Mouse (Mus musculus) cerebellum, adult 11-12 months (tissue): ENCODE results near the gene Notch3.
A peak's percentile ranks its signal among the peaks of the same experiment; 100 is the strongest.
"Not testable (repeated sequence)": the region's sequence is repeated elsewhere in the genome, so short reads cannot be mapped to it uniquely, and the experiment has no call there.

Source experiments
- DNase-seq: peaks from one replicate; pipeline ENCODE4 v3.0.0; 2022

Notch3 gene

GRCm38 (mm10) chr17:32117287-32117871, 49.3 kb downstream of the Notch3 start:
- peak; percentile 11 for DNase-seq

DNA sequence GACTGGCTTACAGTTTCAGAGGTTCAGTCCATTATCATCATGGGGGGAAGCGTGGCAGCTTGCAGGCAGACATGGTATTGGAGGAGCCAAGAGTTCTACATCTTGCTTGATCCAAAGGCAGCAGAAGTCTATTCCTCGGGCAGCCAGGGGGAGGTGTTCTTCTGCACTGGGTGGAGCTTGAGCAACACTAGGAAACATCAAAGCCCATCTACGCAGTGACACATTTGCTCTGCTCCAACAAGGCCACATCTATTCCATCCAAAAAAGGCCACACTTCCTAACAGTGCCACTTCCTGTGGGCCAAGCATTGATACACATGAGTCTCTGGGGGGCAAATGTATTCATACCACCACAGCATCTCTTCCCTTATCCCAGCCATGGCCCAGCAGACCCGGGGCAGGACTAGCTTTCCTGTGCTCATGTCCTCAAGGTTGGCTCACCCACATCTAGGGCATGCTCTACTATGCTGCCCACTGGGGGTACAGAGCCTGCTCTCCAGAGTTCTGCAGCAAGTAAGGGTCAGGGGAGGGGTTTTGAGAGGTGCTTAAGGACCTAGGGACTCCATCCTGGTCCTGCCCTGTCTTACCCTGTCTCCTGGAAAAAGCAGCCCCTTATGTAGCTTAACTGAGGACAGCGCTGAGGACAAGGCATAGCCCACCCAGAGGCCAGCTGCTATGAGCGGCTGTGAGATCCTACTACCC, 49.9 kb downstream of the Notch3 start:
- no peak for DNase-seq

DNA sequence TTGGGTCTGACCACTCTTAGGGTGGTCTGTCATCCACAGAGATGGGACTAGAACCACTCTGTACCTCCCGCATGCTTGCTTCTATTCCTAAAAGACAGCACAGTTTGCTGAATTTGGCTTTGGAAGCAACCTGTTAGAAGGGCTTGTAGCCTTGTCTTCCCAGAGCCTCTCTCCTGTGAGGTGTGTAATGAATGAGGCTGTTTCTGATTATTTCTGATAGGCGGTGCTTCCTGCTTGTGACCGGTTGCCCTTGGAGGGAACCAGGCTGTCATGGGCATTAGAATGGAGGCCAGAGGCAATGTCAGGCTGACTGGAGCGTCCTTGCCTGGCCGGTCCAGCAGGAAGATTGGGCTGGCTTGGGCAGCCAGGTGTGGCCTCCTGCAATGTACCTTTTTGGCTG, 52.2 kb downstream of the Notch3 start:
- peak; percentile 12 for DNase-seq

GRCm38 (mm10) chr17:32113523-32114421, 52.9 kb downstream of the Notch3 start:
- peak; percentile 75 for DNase-seq

DNA sequence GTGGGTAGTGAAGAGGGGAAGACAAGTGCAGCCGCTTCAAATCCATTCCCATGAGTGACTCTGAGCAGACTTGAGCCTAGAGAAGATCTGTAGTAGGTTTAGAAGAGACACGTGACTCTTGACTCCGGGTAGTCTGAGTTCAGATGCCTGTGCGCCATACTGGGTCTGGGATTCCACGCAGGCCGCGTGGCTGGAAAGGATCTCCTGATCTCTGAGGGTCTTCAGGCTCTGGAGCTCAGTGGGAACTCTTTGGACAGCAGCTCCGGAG, 53.5 kb downstream of the Notch3 start:
- DNase-seq = no peak

DNA sequence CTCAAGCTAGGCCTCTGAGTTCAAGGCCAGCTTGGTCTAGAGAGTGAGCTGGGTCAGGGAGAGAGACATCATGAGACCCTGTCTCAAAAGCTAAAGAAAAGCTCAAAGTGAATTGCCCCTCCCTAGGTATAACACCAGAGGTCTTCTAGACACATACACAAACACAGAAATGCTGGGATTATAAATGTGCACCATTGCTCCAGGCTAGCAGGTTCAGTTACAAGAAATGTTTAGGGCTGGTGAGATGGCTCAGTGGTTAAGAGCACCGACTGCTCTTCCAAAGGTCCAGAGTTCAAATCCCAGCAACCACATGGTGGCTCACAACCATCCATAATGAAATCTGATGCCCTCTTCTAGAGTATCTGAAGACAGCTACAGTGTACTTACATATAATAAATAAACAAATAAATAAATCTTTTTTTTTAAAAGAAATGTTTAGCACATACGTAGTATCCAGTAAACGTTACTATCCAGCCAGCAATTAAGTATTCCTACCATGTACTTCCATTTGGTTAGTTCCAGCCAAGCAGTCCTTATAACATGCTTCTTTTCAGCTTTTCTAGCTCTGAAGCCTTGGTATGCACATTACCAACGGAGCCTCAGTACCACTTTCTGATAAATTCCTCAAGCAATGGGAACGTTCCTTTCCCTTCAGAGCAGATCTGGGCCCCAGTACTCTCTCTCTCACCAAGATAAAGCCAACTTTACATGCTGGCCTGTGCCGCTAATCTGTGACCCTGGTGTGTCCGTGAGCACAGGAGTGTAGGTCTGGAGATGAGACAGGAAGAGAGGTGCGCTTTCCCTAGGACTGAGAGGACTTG, 54.0 kb downstream of the Notch3 start:
- DNase-seq = no peak

DNA sequence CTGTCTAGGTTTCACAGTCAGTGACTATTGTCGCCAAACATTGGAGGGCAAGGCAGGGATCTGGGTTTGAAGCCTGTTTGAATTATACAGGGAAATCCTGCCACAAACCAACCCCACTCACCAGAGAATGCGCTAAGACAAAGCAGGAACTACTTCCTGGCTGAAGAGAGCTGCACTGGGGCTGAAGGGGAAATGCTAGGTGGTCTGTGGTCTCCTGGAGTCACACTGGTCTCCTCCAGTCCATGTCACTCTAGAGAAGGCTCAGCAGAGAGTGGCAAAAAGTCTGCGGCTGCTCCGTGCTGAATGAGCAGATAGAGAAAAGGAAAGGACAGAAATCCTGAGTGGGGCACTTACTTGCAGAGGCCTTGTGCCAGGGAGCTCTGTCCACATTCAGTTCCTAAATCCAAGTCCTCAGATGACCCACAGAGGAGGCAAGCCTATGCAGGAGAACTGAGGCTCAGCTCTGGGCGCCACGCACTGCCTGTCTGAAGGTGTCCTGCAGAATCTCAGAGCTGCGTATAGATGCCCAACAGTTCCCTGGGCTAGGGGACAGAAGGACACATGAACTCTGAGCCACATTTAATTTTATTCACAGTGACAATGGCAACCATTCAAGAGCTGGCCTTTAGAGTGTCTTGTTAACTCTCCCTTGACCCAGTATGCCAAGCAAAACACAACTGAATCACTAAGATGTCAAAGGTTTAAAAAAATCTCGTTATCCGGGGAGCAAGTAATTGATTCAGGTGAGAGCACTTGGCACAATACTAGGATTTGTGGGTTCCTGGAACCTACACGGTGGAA, 55.5 kb downstream of the Notch3 start:
- DNase-seq = no peak

DNA sequence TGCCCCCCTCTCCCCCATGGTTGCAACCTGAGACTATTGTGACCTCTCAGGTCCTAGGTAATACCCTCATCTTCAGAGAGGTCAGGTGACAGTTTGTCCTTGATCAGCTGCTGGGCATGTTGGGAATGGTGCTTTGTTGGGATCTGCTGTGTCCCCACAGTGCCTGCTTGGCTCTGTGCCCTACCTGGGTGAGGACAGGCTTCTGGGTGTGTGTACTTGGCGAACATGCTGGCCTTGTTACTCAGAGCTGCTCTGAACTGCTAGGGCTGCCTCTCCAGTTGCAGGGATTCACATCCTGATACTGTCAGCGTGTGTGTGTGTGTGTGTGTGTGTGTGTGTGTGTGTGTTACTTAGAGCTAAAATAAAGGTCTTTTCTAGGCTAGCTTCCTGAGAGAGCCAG, 56.2 kb downstream of the Notch3 start:
- DNase-seq = no peak

GRCm38 (mm10) chr17:32109201-32109940, 57.3 kb downstream of the Notch3 start:
- no peak for DNase-seq

DNA sequence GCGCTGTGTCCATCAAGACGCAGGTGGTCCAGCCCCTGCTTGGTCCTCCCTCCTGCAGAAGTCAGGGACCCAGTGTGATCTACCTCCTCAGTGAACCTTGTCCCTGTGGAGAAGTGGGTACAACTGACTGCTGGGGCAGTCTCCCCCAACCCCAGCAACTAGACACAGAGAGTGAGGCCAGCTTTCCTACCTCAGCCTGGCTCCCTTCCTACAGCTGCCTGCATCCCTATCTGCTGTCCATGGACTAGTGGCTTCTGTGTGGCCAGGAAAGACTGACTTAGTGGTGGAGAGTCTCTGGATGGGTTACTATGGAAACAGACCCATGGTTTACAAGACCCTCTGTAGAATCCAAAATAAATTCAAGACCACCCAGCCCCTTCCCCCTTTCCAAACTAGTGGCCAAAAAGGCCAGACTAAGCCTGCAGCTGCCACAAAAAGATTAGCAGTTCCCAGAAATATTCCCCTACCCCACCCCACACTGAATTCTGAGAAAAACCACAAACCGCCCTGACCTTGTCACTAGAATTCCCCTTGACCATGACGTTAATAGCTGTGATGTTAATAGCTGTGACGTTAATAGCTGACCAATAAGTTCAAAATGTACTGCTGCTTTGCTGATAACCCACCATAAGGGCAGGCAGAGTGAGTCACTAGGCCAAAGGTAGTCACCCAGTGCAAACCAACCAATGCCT, 58.2 kb downstream of the Notch3 start:
- DNase-seq = not testable (repeated sequence)

DNA sequence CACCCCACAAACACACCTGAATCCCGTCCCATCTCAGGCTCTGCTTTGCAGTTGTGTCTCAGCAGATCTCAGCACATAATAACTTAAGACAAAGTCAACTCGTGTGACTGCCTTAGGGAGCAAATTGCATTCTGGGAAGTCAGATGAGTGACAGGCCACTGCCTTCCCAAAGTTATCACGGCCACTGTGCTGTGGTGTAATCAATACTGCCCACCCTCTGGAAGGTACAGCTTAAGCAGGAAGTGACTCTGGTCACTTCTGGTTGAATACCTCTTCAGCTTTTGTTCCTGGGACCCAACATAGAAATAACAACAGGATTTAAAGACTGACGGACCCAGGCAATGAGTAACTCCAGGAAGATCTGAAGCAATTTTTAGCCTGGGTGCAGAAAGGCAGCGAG, 58.8 kb downstream of the Notch3 start:
- no peak for DNase-seq

DNA sequence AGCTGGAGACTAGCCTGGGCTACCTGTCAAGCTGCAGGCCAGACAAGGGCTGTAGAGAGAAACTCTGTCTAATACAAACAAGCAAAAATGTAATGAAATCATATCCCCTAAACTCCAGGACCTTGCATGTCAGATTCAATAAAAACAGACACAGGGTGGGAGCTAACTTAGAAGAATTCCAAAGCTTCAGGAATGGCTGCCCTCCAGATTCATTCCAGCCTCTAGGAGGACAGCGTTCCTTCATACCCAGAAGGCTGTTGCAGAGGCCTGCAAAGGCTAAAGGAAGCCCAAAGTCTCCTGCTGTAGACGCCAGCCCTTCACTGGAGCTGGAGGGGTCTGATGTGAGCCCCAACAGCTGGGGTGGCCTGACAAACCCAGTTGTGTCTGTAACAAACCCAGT, 60.3 kb downstream of the Notch3 start:
- DNase-seq = no peak

DNA sequence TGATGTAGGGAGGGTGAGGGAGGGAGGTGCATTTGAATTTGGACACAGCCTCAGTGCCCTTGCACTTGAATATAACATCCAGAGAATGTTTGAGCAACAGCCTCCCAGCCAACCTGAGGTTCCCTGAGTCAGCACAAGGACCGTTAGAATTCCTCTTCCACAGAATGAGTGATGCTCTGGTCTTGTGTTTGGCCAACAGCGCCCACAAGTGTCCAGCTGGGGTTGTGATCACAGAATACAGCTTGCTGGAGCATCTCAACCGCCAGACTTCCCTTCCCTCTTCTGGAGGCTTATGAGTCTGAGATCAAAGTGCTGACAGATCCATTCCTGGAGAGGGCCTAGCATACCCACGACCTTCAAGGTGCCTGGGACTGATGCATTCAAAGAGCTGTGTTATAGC, 63.6 kb downstream of the Notch3 start:
- DNase-seq = no peak

GRCm38 (mm10) chr17:32099943-32100586, 66.6 kb downstream of the Notch3 start:
- peak; percentile 58 for DNase-seq

- DNase-seq = no peak
Observed at GRCm38 (mm10) chr17:32099574-32099942, 67.1 kb downstream of the Notch3 start.

DNA sequence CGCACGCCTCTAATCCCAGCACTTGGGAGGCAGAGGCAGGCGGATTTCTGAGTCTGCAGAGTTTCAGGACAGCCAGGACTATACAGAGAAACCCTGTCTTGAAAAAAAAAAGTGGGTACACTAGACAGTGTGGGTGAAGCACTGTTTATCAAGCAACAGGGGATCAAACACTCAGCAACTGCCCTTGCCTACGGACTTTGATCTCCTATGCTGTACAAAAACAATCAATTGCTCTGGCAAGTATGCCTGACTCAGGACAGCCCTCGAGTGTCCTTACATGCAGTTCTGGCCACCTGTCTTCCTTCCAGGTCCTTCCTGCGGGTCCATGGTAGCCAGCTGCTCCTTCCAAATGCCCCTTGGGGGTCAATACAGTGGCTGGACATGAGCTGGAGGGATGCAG, 67.7 kb downstream of the Notch3 start:
- DNase-seq = not testable (repeated sequence)

- no peak for DNase-seq
Observed at GRCm38 (mm10) chr17:32097676-32098075, 69.0 kb downstream of the Notch3 start.

DNA sequence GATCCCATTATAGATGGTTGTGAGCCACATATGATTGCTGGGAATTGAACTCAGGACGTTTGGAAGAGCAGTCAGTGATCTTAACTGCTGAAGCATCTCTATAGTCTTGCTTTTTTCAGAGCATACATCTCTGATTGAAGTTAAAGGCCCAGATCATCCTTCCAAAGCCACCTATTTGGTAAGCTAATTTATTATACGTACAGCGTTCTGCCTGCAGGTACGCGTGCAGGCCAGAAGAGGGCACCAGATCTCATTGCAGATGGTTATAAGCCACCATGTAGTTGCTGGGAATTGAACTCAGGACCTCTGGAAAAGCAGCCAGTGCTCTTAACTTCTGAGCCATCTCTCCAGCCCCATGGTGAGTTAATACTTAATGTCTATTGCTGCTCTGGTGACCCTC, 73.8 kb downstream of the Notch3 start:
- DNase-seq = no peak

- no peak for DNase-seq
Observed at GRCm38 (mm10) chr17:32092241-32092619, 74.4 kb downstream of the Notch3 start.
